Mouse (Mus musculus) gastrocnemius, adult 2 months (tissue): Measurements from ENCODE around the gene Spp2. TPM values are rescaled to one million over a fixed set of nuclear protein-coding genes. Genes with fewer than 3 reads are reported as not detected.

Experiments used
- DNase-seq: peaks from one replicate; pipeline ENCODE4 v3.0.0; 2022
- H3K27ac ChIP-seq: fragments of 200-600 bp; 2 replicates; pipeline ENCODE4 v1.8.1; 2022; ENCODE audit warnings: mild to moderate bottlenecking
- H3K4me3 ChIP-seq: fragments of 200-600 bp; 2 replicates; pipeline ENCODE4 v1.8.1; 2022; ENCODE audit warnings: mild to moderate bottlenecking, moderate library complexity
- CTCF ChIP-seq: fragments of 200-600 bp; IDR thresholded peaks from 2 replicates; pipeline ENCODE4 v1.8.1; 2022; ENCODE audit warnings: antibody characterized with exemption, mild to moderate bottlenecking, moderate library complexity
- intact Hi-C: fragments of 180-260 bp; cut with DNase I; formaldehyde crosslinking; loops from one replicate; pipeline ENCODE4 v1.15.1; 2025
- long read RNA-seq, 2 experiments: library from polyadenylated mRNA; stranded (forward); transcript quantifications; one replicate each; pipeline ENCODE4 v2.0.0; 2021
- total RNA-seq, 2 experiments: library from RNA; stranded (reverse); gene quantifications; 2 replicates each; pipeline ENCODE4 v1.2.3; 2021

Spp2 gene
- total RNA-seq, result not detected
- long read RNA-seq, experiment 1, result 0 reads
- long read RNA-seq, experiment 2, result 0 reads

GRCm38 (mm10) chr1:88406807-88407198, at the start of gene Spp2:
Gene Spp2, plus strand, starts transcription at chr1:88406961.
- H3K27ac ChIP-seq, result no peak within 1 kb of the TSS
- no peak for DNase-seq
- no peak for TF ChIP-seq CTCF
- H3K4me3 ChIP-seq, result no peak within 1 kb of the TSS
- intact Hi-C loops, result no loop called here

- H3K27ac ChIP-seq, result no peak overlapping the region
- peak; percentile 65 for TF ChIP-seq CTCF
- intact Hi-C loops, result loop anchor here (10.0 kb wide), 1 partner anchor 347 kb away; the partner anchor contains the start of gene Arl4c
- no peak for DNase-seq
- H3K4me3 ChIP-seq, result no peak overlapping the region
These were observed 49.2 kb upstream of the Spp2 start for GRCm38 (mm10) chr1:88357458-88358090.

- no peak overlapping the region for H3K4me3 ChIP-seq
- TF ChIP-seq CTCF, result no peak
- intact Hi-C loops, result loop anchor here (10.0 kb wide), 1 partner anchor 347 kb away; the partner anchor contains the start of gene Arl4c
- DNase-seq, result no peak
- H3K27ac ChIP-seq, result no peak overlapping the region
These were observed 48.6 kb upstream of the Spp2 start for GRCm38 (mm10) chr1:88358102-88358654.

- Histone ChIP-seq H3K27ac (no peak overlapping the region), H3K4me3 (no peak overlapping the region)
- no peak for TF ChIP-seq CTCF
- DNase-seq, result no peak
- intact Hi-C loops, result no loop called here
These were observed 45.7 kb upstream of the Spp2 start for GRCm38 (mm10) chr1:88361085-88361484.

GRCm38 (mm10) chr1:88366881-88367644, 39.7 kb upstream of the Spp2 start:
- intact Hi-C loops, result no loop called here
- no peak for TF ChIP-seq CTCF
- Histone ChIP-seq H3K27ac (no peak overlapping the region), H3K4me3 (no peak overlapping the region)
- DNase-seq, result no peak

GRCm38 (mm10) chr1:88378446-88378845, 28.3 kb upstream of the Spp2 start:
- no peak for TF ChIP-seq CTCF
- intact Hi-C loops, result no loop called here
- DNase-seq, result no peak
- no peak overlapping the region for H3K27ac ChIP-seq
- no peak overlapping the region for H3K4me3 ChIP-seq

GRCm38 (mm10) chr1:88391632-88392031, 15.1 kb upstream of the Spp2 start:
- intact Hi-C loops, result no loop called here
- Histone ChIP-seq H3K27ac (no peak overlapping the region), H3K4me3 (no peak overlapping the region)
- DNase-seq, result no peak
- no peak for TF ChIP-seq CTCF

- no peak overlapping the region for H3K4me3 ChIP-seq
- DNase-seq, result no peak
- no peak for TF ChIP-seq CTCF
- H3K27ac ChIP-seq, result no peak overlapping the region
- intact Hi-C loops, result no loop called here
These were observed 13.4 kb upstream of the Spp2 start for GRCm38 (mm10) chr1:88393321-88393720.

GRCm38 (mm10) chr1:88403378-88403777, 3.4 kb upstream of the Spp2 start:
- no peak overlapping the region for H3K4me3 ChIP-seq
- intact Hi-C loops, result no loop called here
- TF ChIP-seq CTCF, result no peak
- no peak overlapping the region for H3K27ac ChIP-seq
- no peak for DNase-seq

GRCm38 (mm10) chr1:88406078-88406806, 519 bp upstream of the Spp2 start:
- no peak for TF ChIP-seq CTCF
- DNase-seq, result no peak
- no peak overlapping the region for H3K4me3 ChIP-seq
- intact Hi-C loops, result no loop called here
- no peak overlapping the region for H3K27ac ChIP-seq

GRCm38 (mm10) chr1:88408340-88408739, 1.6 kb downstream of the Spp2 start:
- no peak overlapping the region for H3K4me3 ChIP-seq
- intact Hi-C loops, result no loop called here
- no peak for DNase-seq
- no peak overlapping the region for H3K27ac ChIP-seq
- TF ChIP-seq CTCF, result no peak

GRCm38 (mm10) chr1:88412013-88412412, 5.3 kb downstream of the Spp2 start:
- H3K4me3 ChIP-seq, result no peak overlapping the region
- no peak for DNase-seq
- intact Hi-C loops, result no loop called here
- no peak for TF ChIP-seq CTCF
- no peak overlapping the region for H3K27ac ChIP-seq

GRCm38 (mm10) chr1:88418943-88419342, 12.2 kb downstream of the Spp2 start:
- no peak for TF ChIP-seq CTCF
- intact Hi-C loops, result no loop called here
- no peak for DNase-seq
- Histone ChIP-seq H3K4me3 (no peak overlapping the region), H3K27ac (no peak overlapping the region)
